Mouse (Mus musculus): ENCODE measurements around the gene 4930432K21Rik.

GRCm38 (mm10) chr8:84147324-84147766 is 480 bp upstream of the 4930432K21Rik start:
- TF ChIP-seq CTCF (conservative IDR thresholded peaks at IDR 0.05; ENCODE audit: insufficient read depth, insufficient read length, low read depth, low read length) (no peak), POLR2A (IDR thresholded peaks at IDR 0.05; ENCODE audit: low read depth, low read length) (no peak)
